Mouse (Mus musculus) Muller cell, postnatal 12 days (primary cell): ENCODE measurements at regions not wholly inside any gene's neighbourhood (a gene's known extent, or its start where the extent isn't known, plus 50 kb on each side); places are given as distances from the start of the nearest gene placed in this dataset.
"Not testable (repeated sequence)": the region's sequence is repeated elsewhere in the genome, so short reads cannot be mapped to it uniquely, and the experiment has no call there.

Source experiments
- DNase-seq: peaks from one replicate; pipeline ENCODE4 v3.0.0-alpha.2; 2015; ENCODE audit errors: inconsistent ontology term

GRCm38 (mm10) chr3:8005684-8006083 lies 1385.4 kb upstream of the 1700008P02Rik start:
- DNase-seq, result not testable (repeated sequence)

- DNase-seq, result no peak
These were observed 1384.0 kb upstream of the 1700008P02Rik start for GRCm38 (mm10) chr3:8004271-8004670.

GRCm38 (mm10) chr3:8001027-8001426 lies 1380.8 kb upstream of the 1700008P02Rik start:
- no peak for DNase-seq

- no peak for DNase-seq
These were observed 1372.1 kb upstream of the 1700008P02Rik start for GRCm38 (mm10) chr3:7992322-7992721.

- no peak for DNase-seq
These were observed 1353.0 kb upstream of the 1700008P02Rik start for GRCm38 (mm10) chr3:7973287-7973686.

GRCm38 (mm10) chr3:7953911-7954310 lies 1333.7 kb upstream of the 1700008P02Rik start:
- DNase-seq, result no peak

GRCm38 (mm10) chr3:7943646-7944381 lies 1323.6 kb upstream of the 1700008P02Rik start:
- DNase-seq, result no peak
